Mouse (Mus musculus) adrenal gland, postnatal 25 days (tissue): Measurements from ENCODE around the gene Grb7. TPM values are rescaled to one million over a fixed set of nuclear protein-coding genes. Genes with fewer than 3 reads are reported as not detected.

Experiments used
- DNase-seq: peaks from one replicate; pipeline ENCODE4 v3.0.0; 2021; ENCODE audit warnings: mixed read lengths
- total RNA-seq: library from RNA; stranded (reverse); gene quantifications from 2 replicates; pipeline ENCODE4 v1.2.3, GENCODE M21; 2021

The Grb7 gene
- total RNA-seq, 1 experiment from 2014 or later = not detected

- no peak for DNase-seq
Measured at GRCm38 (mm10) chr11:98445679-98446078, 515 bp upstream of the Grb7 start.

- no peak for DNase-seq
Measured at GRCm38 (mm10) chr11:98446562-98447474, 624 bp downstream of the Grb7 start.

- no peak for DNase-seq
Measured at GRCm38 (mm10) chr11:98447475-98447834, 1.3 kb downstream of the Grb7 start.

- no peak for DNase-seq
Measured at GRCm38 (mm10) chr11:98448191-98448790, 2.1 kb downstream of the Grb7 start.

- no peak for DNase-seq
Measured at GRCm38 (mm10) chr11:98449419-98449818, 3.2 kb downstream of the Grb7 start.

- DNase-seq = no peak
Measured at GRCm38 (mm10) chr11:98449921-98450771, 4.0 kb downstream of the Grb7 start.

GRCm38 (mm10) chr11:98455484-98455883 lies 9.3 kb downstream of the Grb7 start:
- no peak for DNase-seq

GRCm38 (mm10) chr11:98456545-98456944 lies 10.4 kb downstream of the Grb7 start:
- DNase-seq = no peak

- no peak for DNase-seq
Measured at GRCm38 (mm10) chr11:98456945-98457344, 10.8 kb downstream of the Grb7 start.

GRCm38 (mm10) chr11:98457367-98458120 lies 11.3 kb downstream of the Grb7 start:
- DNase-seq = peak; percentile 86

- DNase-seq = no peak
Measured at GRCm38 (mm10) chr11:98458121-98458990, 12.2 kb downstream of the Grb7 start.

- no peak for DNase-seq
Measured at GRCm38 (mm10) chr11:98459071-98459741, 13.0 kb downstream of the Grb7 start.

GRCm38 (mm10) chr11:98459860-98460259 lies 13.7 kb downstream of the Grb7 start:
- DNase-seq = no peak

GRCm38 (mm10) chr11:98461109-98461720 lies 15.0 kb downstream of the Grb7 start:
- no peak for DNase-seq

- no peak for DNase-seq
Measured at GRCm38 (mm10) chr11:98462255-98462654, 16.1 kb downstream of the Grb7 start.

GRCm38 (mm10) chr11:98463911-98464310 lies 17.7 kb downstream of the Grb7 start:
- DNase-seq = no peak

- no peak for DNase-seq
Measured at GRCm38 (mm10) chr11:98464516-98464915, 18.3 kb downstream of the Grb7 start.

- DNase-seq = peak; percentile 19
Measured at GRCm38 (mm10) chr11:98469761-98470714, 23.8 kb downstream of the Grb7 start.

GRCm38 (mm10) chr11:98470795-98471194 lies 24.6 kb downstream of the Grb7 start:
- no peak for DNase-seq
